In the genomic region with DNA sequence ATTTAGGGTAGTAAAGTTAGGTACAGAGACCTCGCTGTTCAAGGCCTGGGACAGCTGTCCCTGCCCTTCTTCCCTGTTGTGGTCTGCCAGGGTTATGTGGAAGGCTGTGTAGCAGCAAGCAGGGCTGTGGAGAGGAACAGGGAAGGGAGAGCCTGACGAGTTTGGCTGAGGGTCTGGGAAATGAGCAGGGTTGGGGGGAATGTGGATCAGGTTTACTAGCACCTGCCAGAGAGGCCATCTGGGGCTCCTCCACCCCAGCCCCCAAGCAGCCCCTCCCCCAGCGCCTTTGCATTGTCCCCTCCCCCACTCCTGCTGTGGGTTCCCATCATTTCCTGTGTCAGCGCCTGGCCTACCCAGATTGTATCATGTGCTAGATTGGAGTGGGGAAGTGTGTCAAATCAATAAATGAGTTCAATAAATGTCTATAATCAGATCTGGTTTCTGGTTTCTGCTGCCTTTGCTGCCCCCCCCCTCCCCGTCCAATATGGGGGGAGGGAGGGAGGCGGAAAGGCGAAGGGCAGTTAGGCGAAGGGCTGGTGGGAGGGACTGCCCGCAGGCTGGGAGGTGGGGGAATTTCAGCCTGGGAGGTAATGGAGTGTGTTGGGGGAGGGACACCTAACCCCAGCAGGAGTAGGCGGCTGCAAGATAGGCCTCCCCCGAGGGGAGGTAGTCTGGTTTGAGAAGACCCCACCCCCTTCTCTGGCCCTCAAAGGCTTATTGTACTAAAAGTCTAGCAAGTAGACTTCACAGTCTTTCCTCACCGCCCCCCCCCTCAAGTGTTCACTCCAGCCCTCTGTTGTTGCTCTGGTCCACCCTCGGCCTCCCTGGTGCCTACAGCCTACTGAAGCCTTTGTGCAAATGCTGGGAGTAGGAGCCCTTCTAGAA, we compare ENCODE assay signal across 9 mouse cellular contexts. TPM values are rescaled to one million over a fixed set of nuclear protein-coding genes. Genes with fewer than 3 reads are reported as not detected.
DNase-seq lines count a peak whose midpoint lies in the region; ATAC-seq and TF ChIP-seq lines count a peak whose summit lies in the region.
"Had no signal": no experiment of that assay in that cellular context is flagged by ENCODE, and none has a peak within 500 bp of the region (broad histone marks: within the 10 kb centered on the region; RNA-seq: fewer than 3 reads in every experiment).

No protein-coding gene starts in this region.

- H3K27ac ChIP-seq in heart, embryonic 11.5 days (ENCODE audit: low read depth, low read length) = peak overlapping the region; percentile 74
- H3K27ac ChIP-seq in heart, adult 2 months = no peak overlapping the region
- H3K27ac ChIP-seq in hindbrain, postnatal 0 days = no peak overlapping the region

- 19% methylated on average over 10 of the region's 13 CpGs for WGBS in heart, embryonic 11.5 days (ENCODE audit: insufficient replicate concordance)
- WGBS in heart, adult 2 months = 45% methylated on average over 12 of the region's 13 CpGs
- WGBS in hindbrain, postnatal 0 days = 35% methylated on average over 9 of the region's 13 CpGs

- no peaks in the 10 kb centered on the region for H3K9me3 ChIP-seq in heart, embryonic 11.5 days (replicated peaks; ENCODE audit: control insufficient read depth, low read length)
- H3K9me3 ChIP-seq in hindbrain, postnatal 0 days (ENCODE audit: low read length) = no peaks in the 10 kb centered on the region

- H3ac ChIP-seq in myocyte (ENCODE audit: control insufficient read depth, insufficient read length) = no peak overlapping the region

- no peak for TF ChIP-seq EP300 in heart, adult 2 months (IDR thresholded peaks at IDR 0.05; ENCODE audit: insufficient read depth, low read depth, low read length)

- peaks cover 9% of the 10 kb centered on the region for H3K4me1 ChIP-seq in heart, embryonic 11.5 days (ENCODE audit: control insufficient read depth, insufficient read depth, low read length)
- no peaks in the 10 kb centered on the region for H3K4me1 ChIP-seq in heart, adult 2 months (ENCODE audit: control insufficient read depth, insufficient read depth, low read length)
- no peaks in the 10 kb centered on the region for H3K4me1 ChIP-seq in hindbrain, postnatal 0 days (ENCODE audit: insufficient read depth, low read length)

- no peaks in the 10 kb centered on the region for H3K36me3 ChIP-seq in heart, embryonic 11.5 days (ENCODE audit: control insufficient read depth, insufficient read depth, low read length)
- H3K36me3 ChIP-seq in heart, adult 2 months (ENCODE audit: control insufficient read depth, insufficient read depth, low read length) = no peaks in the 10 kb centered on the region
- H3K36me3 ChIP-seq in hindbrain, postnatal 0 days (ENCODE audit: insufficient read depth, low read length) = no peaks in the 10 kb centered on the region
- no peaks in the 10 kb centered on the region for H3K36me3 ChIP-seq in myocyte (ENCODE audit: control insufficient read depth, insufficient read depth)

- no peaks in the 10 kb centered on the region for H3K79me2 ChIP-seq in heart, adult 2 months (replicated peaks; ENCODE audit: control insufficient read depth, insufficient read depth, low read length)
- no peaks in the 10 kb centered on the region for H3K79me2 ChIP-seq in myocyte (ENCODE audit: control insufficient read depth, insufficient read depth)

- no peak overlapping the region for H3K9ac ChIP-seq in heart, embryonic 11.5 days (ENCODE audit: low read depth, low read length)
- H3K9ac ChIP-seq in heart, adult 2 months (ENCODE audit: low read depth, low read length) = no peak overlapping the region
- no peak overlapping the region for H3K9ac ChIP-seq in hindbrain, postnatal 0 days (replicated peaks; ENCODE audit: low read length)

- no peak overlapping the region; the same call in 1 of the 2 replicates for H3K4me2 ChIP-seq in heart, embryonic 11.5 days
- H3K4me2 ChIP-seq in hindbrain, postnatal 0 days (ENCODE audit: low read depth, low read length) = no peak overlapping the region
- peak overlapping the region; percentile 3 for H3K4me2 ChIP-seq in myocyte (ENCODE audit: low read depth)

- H3K27me3 ChIP-seq in heart, embryonic 11.5 days (ENCODE audit: control insufficient read depth, insufficient read depth, low read length) = no peaks in the 10 kb centered on the region
- H3K27me3 ChIP-seq in heart, adult 2 months (ENCODE audit: control insufficient read depth, insufficient read depth, low read length) = no peaks in the 10 kb centered on the region
- no peaks in the 10 kb centered on the region for H3K27me3 ChIP-seq in hindbrain, postnatal 0 days (ENCODE audit: insufficient read depth, low read length)
- no peaks in the 10 kb centered on the region for H3K27me3 ChIP-seq in myocyte (ENCODE audit: control insufficient read depth, insufficient read depth, insufficient read length)

- TF ChIP-seq POLR2A in heart, adult 2 months (IDR thresholded peaks at IDR 0.05; ENCODE audit: insufficient read depth, low read depth, low read length) = no peak
- TF ChIP-seq POLR2A in brain, embryonic 14.5 days (IDR thresholded peaks at IDR 0.05; ENCODE audit: borderline replicate concordance, extremely low read depth, insufficient read depth, insufficient read length, poor library complexity, severe bottlenecking) = no peak
- TF ChIP-seq POLR2A in myocyte (IDR thresholded peaks at IDR 0.05; ENCODE audit: insufficient read length, low read depth) = no peak

- no peak for TF ChIP-seq CTCF in heart, adult 2 months (IDR thresholded peaks at IDR 0.05)
- no peak for TF ChIP-seq CTCF in brain, embryonic 14.5 days (IDR thresholded peaks at IDR 0.05; ENCODE audit: borderline replicate concordance, extremely low read depth, insufficient read depth, insufficient read length)
- no peak for TF ChIP-seq CTCF in hindbrain, postnatal 0 days (IDR thresholded peaks at IDR 0.05; ENCODE audit: low read depth)

- DNase-seq in heart, adult 2 months = no peak
- peak; percentile 58 for DNase-seq in brain, embryonic 14.5 days (ENCODE audit: low read depth)
- DNase-seq in hindbrain, postnatal 0 days (ENCODE audit: low spot score) = peak; percentile 6
- DNase-seq in c-Kit-positive CD71-positive TER-119-positive erythroid progenitor cells, embryonic 14.5 days (ENCODE audit: low spot score) = no peak
- no peak for DNase-seq in cerebellum, adult 9-11 months
- no peak for DNase-seq in layer of hippocampus, postnatal 14 days (ENCODE audit: low spot score in 2 of 2)

- H3K4me3 ChIP-seq in heart, embryonic 11.5 days (ENCODE audit: low read depth, low read length) = no peak overlapping the region
- H3K4me3 ChIP-seq in heart, adult 2 months = no peak overlapping the region
- H3K4me3 ChIP-seq in hindbrain, postnatal 0 days (ENCODE audit: low read length) = no peak overlapping the region
- no peak overlapping the region for H3K4me3 ChIP-seq in myocyte

- intact Hi-C loops in heart, adult 2 months (cut with DNase I) = no loop called here

- peak; percentile 60 for ATAC-seq in heart, embryonic 11.5 days (replicated peaks; ENCODE audit: insufficient number of reproducible peaks, low FRiP score, low TSS enrichment)
- peak; percentile 43; the same call in 1 of the 2 replicates for ATAC-seq in hindbrain, postnatal 0 days

TF ChIP-seq in myocyte, 11 proteins besides CTCF, POLR2A, EP300 and RAD21 (continues in another document):
- peak; percentile 69 to 94 (median 92) for TF ChIP-seq MYOD1 (IDR thresholded peaks at IDR 0.05; ENCODE audit: control insufficient read depth in 1 of 3, insufficient read length in 2 of 3, low read depth in 2 of 3)
- no peak for TF ChIP-seq POLR2AphosphoS2 (IDR thresholded peaks at IDR 0.05; ENCODE audit: insufficient read length, low read depth)

RNA-seq across cellular contexts. Expression of a gene that starts 3.1 kb away (rescaled TPM):
- not detected in 2 replicates for polyA plus RNA-seq in heart, embryonic 11.5 days (2014; fragmentation: Nextera tagmentation; extraction: Ambion mirVana)
- total RNA-seq in heart, adult 2 months (2021) = not detected
- polyA plus RNA-seq in heart, adult 2 months (2012; rRNA removed) = 0.41 TPM in 1 of 2 replicates, not detected in the other
- polyA plus RNA-seq in brain, embryonic 14.5 days (2012; rRNA removed) = not detected in 2 replicates
- not detected in 2 replicates for total RNA-seq in hindbrain, postnatal 0 days (2014; rRNA removed)
- polyA plus RNA-seq in hindbrain, postnatal 0 days (2015; fragmentation: Nextera tagmentation; extraction: Ambion mirVana) = not detected in 2 replicates
- not detected for polyA plus RNA-seq in myocyte (2012; fragmentation: generic; extraction: Trizol)
- total RNA-seq in layer of hippocampus, postnatal 14 days (2021) = not detected
- total RNA-seq: liver, adult 2 months had no signal
- polyA plus RNA-seq: liver, adult 2 months had no signal

RNA-seq across cellular contexts. Expression of a gene that starts 6.4 kb away (rescaled TPM):
- polyA plus RNA-seq in heart, embryonic 11.5 days (2014; fragmentation: Nextera tagmentation; extraction: Ambion mirVana) = 2.8 and 2.9 TPM in 2 replicates
- 10 to 100 TPM; 57.7 to 65.2 TPM for total RNA-seq in heart, adult 2 months (2021)
- 39.4 and 49.8 TPM in 2 replicates for polyA plus RNA-seq in heart, adult 2 months (2012; rRNA removed)
- 12.7 and 14.7 TPM in 2 replicates for polyA plus RNA-seq in brain, embryonic 14.5 days (2012; rRNA removed)
- 16.9 and 21.4 TPM in 2 replicates for total RNA-seq in hindbrain, postnatal 0 days (2014; rRNA removed)
- 0.63 and 0.93 TPM in 2 replicates for polyA plus RNA-seq in hindbrain, postnatal 0 days (2015; fragmentation: Nextera tagmentation; extraction: Ambion mirVana)
- 20.0 TPM for polyA plus RNA-seq in myocyte (2012; fragmentation: generic; extraction: Trizol)
- total RNA-seq in layer of hippocampus, postnatal 14 days (2021) = 10 to 100 TPM; 16.7 to 17.2 TPM

RNA-seq across cellular contexts. Expression of a gene that starts 7.4 kb away (rescaled TPM):
- polyA plus RNA-seq in heart, embryonic 11.5 days (2014; fragmentation: Nextera tagmentation; extraction: Ambion mirVana) = 12.2 and 14.4 TPM in 2 replicates
- total RNA-seq in heart, adult 2 months (2021) = 1 to 10 TPM; 7.9 to 9.8 TPM
- polyA plus RNA-seq in heart, adult 2 months (2012; rRNA removed) = 15.8 and 19.2 TPM in 2 replicates
- 4.1 and 5.9 TPM in 2 replicates for polyA plus RNA-seq in brain, embryonic 14.5 days (2012; rRNA removed)
- total RNA-seq in hindbrain, postnatal 0 days (2014; rRNA removed) = 1.7 and 2.7 TPM in 2 replicates
- 5.1 and 5.8 TPM in 2 replicates for polyA plus RNA-seq in hindbrain, postnatal 0 days (2015; fragmentation: Nextera tagmentation; extraction: Ambion mirVana)
- 4.5 TPM for polyA plus RNA-seq in myocyte (2012; fragmentation: generic; extraction: Trizol)
- total RNA-seq in layer of hippocampus, postnatal 14 days (2021) = 1 to 10 TPM; 1.8 to 2.7 TPM

RNA-seq across cellular contexts. Expression of a gene that starts 8.1 kb away (rescaled TPM):
- not detected in 2 replicates for polyA plus RNA-seq in heart, embryonic 11.5 days (2014; fragmentation: Nextera tagmentation; extraction: Ambion mirVana)
- under 1 TPM in 1 of 2 experiments, not detected in 1; 0.31 TPM for total RNA-seq in heart, adult 2 months (2021)
- polyA plus RNA-seq in heart, adult 2 months (2012; rRNA removed) = not detected in 2 replicates
- polyA plus RNA-seq in brain, embryonic 14.5 days (2012; rRNA removed) = not detected in 2 replicates
- not detected in 2 replicates for total RNA-seq in hindbrain, postnatal 0 days (2014; rRNA removed)
- not detected in 2 replicates for polyA plus RNA-seq in hindbrain, postnatal 0 days (2015; fragmentation: Nextera tagmentation; extraction: Ambion mirVana)
- polyA plus RNA-seq in myocyte (2012; fragmentation: generic; extraction: Trizol) = not detected
- total RNA-seq in layer of hippocampus, postnatal 14 days (2021) = not detected
- total RNA-seq: liver, adult 2 months had no signal
- polyA plus RNA-seq: liver, adult 2 months had no signal

RNA-seq across cellular contexts. Expression of a gene that starts 13.1 kb away (rescaled TPM):
- 32.0 and 35.9 TPM in 2 replicates for polyA plus RNA-seq in heart, embryonic 11.5 days (2014; fragmentation: Nextera tagmentation; extraction: Ambion mirVana)
- 10 to 100 TPM; 20.2 to 21.2 TPM for total RNA-seq in heart, adult 2 months (2021)
- polyA plus RNA-seq in heart, adult 2 months (2012; rRNA removed) = 61.9 and 76.3 TPM in 2 replicates
- polyA plus RNA-seq in brain, embryonic 14.5 days (2012; rRNA removed) = 63.6 and 77.3 TPM in 2 replicates
- total RNA-seq in hindbrain, postnatal 0 days (2014; rRNA removed) = 50.0 and 64.9 TPM in 2 replicates
- 19.0 TPM in 2 replicates for polyA plus RNA-seq in hindbrain, postnatal 0 days (2015; fragmentation: Nextera tagmentation; extraction: Ambion mirVana)
- 29.6 TPM for polyA plus RNA-seq in myocyte (2012; fragmentation: generic; extraction: Trizol)
- total RNA-seq in layer of hippocampus, postnatal 14 days (2021) = 10 to 100 TPM; 31.0 to 32.8 TPM

Comparison
In these comparisons a context has a peak if more than half of its experiments do, and no peak if none do; other contexts are left out.
1. DNase-seq: peak in brain, embryonic 14.5 days (single experiment) and hindbrain, postnatal 0 days (single experiment); none in heart, adult 2 months (0 of 2), c-Kit-positive CD71-positive TER-119-positive erythroid progenitor cells, embryonic 14.5 days (single experiment), cerebellum, adult 9-11 months (single experiment) and layer of hippocampus, postnatal 14 days (0 of 2).